Mouse (Mus musculus) T-helper 2 cell (primary cell): ENCODE results near the gene Pth1r.

ENCODE experiments used
- in situ Hi-C: fragments of 300-600 bp; cut with MboI, MseI; formaldehyde crosslinking; loops from one replicate; pipeline ENCODE4 v1.15.1; 2025; ENCODE audit warnings: high pct_unique_total_duplicates

Pth1r gene

DNA sequence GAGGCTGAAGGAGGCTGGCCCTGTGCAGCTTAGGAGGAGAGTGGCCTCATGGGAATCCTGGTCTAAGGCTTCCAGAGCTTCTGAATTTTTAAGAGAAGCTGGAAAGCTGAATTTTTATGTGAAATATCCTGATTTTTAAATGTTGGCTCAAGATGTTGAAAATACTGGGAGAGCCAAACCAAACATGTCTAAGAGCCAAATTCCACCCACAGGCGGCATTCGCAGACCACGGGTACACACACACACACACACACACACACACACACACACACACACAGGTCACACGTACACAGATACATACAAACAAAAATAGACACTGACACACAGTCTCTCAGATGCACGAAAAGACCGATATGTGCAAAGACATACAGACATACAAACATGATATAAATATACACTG lies 28.9 kb downstream of the Pth1r start:
- in situ Hi-C loops: no loop called here

DNA sequence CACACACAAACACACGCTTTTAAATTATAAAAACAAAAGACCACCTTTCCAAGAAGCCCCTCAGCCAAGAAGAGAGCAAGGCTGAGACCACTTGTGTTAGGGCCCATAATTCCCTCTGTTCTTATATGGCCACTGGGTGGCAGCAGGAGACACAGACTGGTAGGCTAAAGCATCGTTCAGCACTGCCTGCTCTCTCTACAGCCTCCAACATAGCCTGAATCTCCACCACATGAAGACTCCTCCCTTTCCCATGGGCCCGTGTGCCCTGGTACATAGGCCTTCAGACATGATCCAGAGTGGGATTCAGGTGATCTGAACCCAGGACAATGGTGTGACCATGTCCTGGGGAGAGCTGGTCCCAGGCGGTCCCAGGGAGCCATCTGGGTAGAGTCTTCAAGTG lies 30.2 kb downstream of the Pth1r start:
- in situ Hi-C loops: no loop called here

DNA sequence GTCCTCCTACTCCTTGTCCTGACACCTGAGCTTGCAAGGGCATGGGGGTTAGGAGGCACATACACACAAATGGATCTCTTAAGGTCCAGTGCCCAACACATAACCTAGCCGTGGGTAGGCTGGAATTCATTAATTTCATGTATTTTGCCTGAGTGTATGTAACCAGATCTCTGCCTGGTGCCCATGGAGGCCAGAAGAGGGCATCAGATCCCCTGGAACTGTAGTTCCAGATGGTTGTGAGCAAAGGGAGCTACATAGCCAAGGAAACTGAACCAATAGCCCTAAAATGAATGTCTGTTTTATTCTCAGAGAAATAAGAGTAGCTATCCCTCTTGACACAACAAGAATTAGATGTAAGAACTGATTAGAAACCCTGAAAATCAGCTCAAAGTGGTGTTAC lies 31.5 kb downstream of the Pth1r start:
- in situ Hi-C loops: no loop called here

DNA sequence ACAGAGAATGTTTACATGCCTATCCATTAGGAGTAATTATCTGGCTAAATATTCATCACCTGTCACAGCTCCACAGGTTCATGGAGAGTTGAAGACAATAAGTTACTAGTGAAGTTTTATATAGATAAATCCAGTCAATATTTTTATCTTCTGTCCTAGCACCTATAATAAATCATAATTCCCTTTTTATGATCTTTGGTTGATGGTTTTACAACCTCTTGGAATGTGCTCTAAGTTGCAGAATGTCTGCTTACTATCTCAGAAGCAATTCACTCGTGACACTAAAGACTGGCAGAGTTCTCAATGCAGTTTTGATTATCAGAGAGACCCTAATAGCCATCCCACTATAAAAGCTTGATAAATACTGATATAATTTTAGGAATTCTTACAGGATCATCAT lies 33.6 kb downstream of the Pth1r start:
- in situ Hi-C loops: no loop called here

DNA sequence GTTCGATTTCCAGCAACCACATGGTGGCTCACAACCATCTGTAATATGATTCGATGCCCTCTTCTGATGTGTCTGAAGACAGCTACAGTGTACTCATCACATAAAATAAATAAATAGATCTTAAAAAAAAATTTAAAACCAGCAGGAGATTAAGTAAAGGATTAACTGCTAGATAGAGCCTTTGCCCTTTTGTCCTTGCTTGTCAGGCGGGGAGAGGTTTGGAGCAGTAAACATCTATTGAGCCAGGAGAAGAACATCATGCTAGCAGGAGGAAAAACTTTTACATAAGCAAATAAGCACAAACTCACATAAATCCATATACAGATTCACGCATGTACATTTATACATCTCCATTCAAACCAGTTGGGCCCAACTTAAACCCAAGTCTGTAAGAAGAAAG lies 34.4 kb downstream of the Pth1r start:
- in situ Hi-C loops: no loop called here

DNA sequence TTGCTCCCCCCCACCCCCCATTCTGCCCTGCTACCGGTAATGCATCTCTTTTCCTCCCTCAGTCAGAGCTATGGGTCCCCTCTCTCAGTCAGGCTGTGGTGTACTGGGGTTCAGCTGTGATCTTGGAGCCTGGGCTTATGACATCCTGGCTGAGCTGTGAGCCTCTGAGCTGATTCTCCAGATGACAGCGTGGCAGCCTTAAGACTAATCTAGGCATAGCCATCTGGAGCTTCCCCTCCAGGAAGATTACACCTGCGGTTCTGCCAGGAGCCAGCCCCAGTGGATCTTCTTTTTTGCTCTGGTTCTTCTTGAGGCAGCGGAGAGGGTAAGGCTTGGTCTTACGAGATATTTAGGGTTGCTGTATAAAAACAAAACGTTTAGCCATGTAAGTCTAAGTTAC lies 34.9 kb downstream of the Pth1r start:
- in situ Hi-C loops: no loop called here

DNA sequence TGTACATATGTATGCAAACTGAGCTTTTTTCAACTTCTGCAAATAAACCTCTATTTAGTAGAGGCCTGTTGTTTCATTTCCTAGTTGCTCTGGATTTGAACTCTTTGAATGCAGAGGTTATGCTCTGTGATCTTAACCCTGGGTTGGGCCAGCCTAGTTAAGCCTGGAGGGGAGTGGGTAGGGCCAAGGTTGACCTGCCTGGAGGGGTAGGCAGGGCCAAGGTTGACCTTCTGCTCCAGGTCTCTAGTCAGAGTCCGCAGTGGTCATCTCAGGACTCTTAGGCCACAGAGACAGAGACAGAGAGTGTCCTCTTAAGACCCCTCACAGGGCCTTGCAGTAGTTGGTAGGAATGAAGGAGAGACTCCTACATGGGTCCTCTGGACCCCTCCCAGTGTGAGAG lies 35.4 kb downstream of the Pth1r start:
- in situ Hi-C loops: no loop called here

DNA sequence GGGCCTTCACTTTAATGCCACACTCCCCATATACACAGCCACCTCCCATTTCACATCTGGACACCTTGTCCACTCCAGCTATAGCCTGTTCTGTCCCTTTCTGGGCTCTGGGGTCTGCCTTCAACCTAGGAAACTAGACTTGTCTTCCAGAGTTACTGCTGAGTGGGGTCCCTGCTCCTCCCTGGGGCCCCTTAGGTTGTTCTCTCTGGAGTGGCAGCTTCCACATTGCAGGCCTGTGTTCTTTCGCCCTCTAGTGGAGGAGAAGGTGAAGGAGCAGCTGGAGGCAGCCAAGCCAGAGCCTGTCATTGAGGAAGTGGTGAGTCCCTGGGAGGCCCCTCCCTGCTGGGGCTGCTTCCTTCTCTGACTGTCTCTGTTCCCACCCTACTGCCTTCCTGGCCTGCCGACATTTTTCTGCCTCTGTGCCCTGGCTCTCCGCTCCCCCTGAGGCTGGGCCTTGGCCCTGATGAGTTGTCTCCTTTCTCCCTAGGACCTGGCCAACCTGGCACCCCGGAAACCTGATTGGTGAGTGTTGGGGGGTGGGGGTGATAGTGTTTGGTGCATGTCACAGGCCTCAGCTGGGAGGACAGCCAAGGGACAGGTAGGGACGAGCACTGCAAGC lies 37.2 kb downstream of the Pth1r start:
- in situ Hi-C loops: no loop called here

DNA sequence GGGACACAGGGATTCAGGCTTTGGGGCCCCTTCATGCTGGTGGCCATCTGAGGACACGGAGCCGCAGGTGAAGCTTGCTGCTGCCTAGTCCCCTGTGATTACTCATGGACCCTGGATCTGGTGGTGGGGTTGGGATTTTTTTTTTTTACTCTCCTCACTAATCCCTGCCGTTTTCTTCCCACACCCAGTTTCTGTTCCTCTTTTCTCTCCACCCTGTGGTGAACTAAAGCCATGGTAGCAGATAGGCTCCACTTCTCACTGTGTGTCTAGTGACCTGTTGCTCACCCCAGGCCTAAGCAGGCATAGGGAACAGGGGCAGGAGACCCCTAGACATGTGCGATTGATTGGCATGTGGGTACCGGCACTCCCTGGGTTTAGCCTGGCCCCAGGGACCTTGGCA lies 40.2 kb downstream of the Pth1r start:
- in situ Hi-C loops: no loop called here

DNA sequence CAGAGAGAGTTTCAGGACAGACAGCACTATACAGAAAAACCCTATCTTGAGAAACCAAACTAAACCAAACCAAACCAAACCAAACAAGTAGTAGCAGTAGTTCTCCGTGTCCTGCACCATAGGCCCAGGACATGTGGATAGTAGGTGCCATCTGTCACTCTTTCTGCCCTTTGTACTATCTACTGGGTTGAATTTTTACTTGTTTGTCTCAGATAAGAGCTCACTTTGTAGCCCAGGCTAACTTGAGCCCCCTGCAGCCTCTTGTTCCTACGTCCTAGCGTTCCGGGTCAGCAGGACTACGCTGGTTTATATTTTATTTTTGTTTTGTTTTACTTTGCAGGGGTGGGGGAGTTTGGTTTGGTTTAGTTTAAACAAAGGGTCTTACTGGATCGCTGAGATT lies 43.0 kb downstream of the Pth1r start:
- in situ Hi-C loops: loop anchor here (5.0 kb wide), 1 partner anchor 37 kb away; no protein-coding TSS in a partner anchor

DNA sequence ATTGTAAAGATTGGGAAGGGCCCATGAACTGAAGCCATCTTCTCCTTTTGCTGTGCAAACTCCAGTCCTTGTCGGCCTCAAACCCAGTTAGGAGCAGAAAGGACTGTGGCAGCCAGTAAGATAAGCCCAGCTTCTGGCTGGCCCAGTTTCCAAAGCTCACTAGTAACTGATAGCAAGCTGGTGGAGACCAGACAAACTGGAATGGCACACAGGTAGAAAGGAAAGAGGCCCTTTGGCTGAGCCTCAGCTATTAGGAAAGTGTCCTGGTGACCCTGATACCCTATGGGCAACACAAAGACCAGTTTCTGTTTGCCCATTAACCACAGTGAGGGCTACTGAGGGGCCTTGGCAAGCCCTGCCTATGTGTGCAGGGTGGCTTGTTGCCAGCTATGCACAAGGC lies 44.1 kb downstream of the Pth1r start:
- in situ Hi-C loops: loop anchor here (5.0 kb wide), 1 partner anchor 36 kb away; no protein-coding TSS in a partner anchor

DNA sequence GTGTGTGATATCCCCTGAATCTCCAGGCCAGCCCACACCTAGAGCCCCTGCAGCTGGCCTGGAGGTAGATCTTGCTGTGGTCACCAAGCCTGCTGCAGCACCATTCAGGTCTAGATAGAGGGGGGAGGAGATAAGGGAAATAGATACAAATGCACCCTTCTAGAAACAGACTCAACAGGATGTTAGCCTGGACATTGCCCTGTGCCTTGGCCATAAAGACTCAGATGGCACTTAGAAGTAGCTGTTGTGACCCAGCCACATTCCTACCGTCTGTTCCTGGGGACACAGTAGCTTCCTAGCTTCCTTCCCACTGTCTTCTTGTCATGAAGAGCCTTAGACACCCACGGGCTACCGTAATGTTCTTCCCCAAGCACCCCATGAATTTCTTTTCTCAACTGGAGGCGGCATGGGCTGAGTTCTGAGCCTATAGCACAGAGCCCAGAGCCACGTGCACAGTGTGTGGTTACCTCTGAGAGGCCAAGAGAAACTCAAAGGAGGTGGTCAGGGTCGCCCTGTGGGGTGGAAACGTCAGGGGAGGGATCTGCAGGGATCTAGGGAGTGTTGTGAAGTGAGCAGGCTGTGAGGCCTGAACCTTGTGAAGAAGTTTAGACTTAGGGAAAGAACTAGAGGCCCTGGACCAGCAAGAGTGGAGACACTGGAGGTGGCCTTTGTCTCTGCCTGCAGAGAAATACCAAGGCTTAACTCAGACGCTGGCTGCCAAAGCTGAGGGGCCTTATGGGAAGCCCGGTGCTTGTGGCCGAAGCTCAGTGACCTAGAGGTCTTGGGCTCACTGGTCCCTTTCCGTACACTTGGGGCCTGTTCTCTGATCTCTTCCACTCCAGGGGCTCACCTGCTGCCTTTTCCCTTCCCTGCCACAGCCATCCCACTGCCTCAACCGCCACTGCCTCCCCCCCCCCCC lies 45.6 kb downstream of the Pth1r start:
- in situ Hi-C loops: loop anchor here (5.0 kb wide), 1 partner anchor 34 kb away; no protein-coding TSS in a partner anchor

DNA sequence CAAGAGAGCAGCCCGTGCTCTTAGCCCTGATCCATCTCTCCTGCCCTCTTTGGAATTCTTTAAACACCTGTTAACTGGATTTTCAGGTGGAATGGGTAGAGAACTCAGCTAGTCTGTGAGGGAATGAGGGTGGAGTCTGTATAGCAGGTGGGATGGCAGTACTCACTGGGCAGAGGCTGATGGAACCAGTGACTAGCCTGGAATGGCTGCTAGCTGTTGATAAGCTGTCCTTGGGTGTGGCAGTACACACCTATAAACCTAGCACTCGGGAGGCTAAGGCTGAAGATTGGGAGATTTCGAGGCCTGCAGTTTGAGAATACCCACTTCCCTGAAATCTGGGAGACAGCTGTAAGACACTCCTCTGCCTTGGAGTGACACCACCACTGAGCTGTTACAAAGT lies 47.4 kb downstream of the Pth1r start:
- in situ Hi-C loops: no loop called here

DNA sequence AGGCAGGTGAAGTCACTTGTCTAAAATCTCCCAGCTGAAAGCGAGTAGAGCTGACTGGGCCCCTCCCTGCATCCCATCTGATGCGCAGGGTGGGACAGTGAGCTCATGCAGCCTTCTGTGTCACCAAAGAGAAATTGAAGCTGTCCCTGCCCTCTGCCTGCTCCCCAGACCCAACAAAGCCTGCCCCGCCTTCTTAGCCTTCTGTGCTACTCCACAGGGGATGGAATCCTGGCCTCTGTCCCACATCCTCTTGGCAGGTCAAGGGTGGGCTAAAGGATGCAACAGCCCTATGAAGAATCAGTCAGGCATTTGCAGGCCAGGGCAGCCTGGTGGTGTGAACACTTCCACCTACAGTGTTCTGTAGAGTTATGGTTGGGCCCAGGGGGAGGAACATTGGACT lies 49.5 kb downstream of the Pth1r start:
- in situ Hi-C loops: no loop called here

DNA sequence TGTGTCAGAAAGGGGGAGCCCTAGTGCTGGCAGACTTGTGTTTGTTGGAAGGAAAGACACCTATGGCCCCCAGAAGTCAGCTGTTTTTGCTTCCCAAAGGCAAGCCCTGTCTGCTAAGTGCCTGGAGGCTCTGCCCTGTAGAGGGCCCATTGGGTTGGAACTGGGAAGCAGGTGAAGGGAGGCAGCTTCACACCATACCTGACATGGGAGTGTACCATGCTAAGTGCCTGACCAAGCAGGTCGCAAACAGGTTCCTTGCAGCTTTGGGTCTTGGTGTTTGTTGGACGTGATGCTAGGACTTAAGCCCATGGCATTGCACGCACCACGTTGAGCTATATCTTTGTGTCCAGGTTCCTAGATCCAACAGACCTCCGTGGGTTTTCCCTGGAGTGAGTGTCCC lies 50.5 kb downstream of the Pth1r start:
- in situ Hi-C loops: no loop called here

DNA sequence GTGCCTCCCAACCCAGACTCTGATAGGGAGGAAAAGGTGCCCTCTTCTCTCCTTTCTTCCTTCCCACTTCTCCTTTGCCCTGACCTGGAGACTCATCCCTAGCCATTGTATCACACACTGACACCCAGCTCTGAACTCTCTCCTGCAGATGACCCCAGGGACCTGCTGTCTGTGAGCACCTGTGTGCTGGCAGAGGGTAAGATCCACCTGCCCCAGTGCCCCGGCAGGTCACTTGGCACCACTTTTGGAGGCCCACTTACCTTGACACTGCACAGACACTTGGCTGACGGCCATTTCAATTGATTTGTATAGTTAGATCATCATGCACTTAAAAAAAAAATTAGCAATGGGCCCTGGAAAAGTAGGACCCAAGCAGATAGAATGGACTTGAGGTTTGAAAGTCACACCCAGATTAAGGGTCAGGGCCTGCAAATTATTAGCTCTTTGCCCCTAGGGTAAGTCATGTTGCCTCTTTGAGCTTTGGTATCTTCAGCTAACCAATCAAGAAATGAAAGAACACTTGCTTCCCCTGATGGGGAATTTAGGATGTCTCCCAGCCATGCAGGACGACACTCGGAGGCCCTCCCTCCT lies 51.7 kb downstream of the Pth1r start:
- in situ Hi-C loops: no loop called here

DNA sequence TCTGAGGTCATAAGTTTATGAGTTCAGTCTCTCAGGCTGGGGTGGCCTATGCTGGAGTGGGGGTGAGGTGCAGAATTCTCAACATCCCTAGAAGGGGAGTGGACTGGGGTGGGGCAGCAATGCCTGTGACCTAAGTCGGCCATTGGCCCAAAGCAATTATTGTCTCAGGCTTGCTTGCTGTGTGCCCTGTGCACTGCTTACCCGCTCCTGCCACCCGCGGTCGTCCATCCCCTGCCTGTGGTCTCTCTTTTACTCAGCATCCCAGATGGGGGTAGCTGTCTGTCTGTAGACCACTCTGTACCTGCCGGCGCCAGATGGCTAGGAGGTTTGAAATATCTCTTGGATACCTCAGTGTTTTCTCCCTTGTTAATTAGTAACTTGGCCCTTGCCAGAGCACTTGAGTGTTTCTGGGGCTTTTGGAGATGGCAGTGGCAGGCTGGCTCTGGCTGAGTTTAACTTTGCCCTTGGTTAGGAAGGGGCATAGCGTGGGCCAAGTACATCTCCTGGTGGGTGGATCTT lies 57.6 kb downstream of the Pth1r start:
- in situ Hi-C loops: no loop called here

DNA sequence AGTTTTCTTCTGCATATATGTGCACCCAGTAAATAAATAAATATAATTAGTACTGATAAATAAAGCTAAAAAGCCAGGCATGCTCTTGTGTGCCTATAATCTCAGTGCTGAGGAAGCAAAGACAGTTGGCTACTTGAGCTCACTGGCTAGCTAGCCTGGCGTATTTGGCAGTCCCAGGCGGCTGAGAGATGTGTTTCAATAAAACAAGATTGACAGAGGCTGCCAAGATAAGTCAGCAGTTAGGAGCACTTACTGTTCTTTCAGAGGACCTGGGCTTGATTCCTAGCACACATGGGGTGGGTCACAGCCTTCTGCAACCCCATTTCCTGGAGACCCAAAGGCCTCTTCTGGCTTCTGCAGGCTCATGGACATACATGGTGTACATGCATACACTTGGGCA lies 59.1 kb downstream of the Pth1r start:
- in situ Hi-C loops: no loop called here

DNA sequence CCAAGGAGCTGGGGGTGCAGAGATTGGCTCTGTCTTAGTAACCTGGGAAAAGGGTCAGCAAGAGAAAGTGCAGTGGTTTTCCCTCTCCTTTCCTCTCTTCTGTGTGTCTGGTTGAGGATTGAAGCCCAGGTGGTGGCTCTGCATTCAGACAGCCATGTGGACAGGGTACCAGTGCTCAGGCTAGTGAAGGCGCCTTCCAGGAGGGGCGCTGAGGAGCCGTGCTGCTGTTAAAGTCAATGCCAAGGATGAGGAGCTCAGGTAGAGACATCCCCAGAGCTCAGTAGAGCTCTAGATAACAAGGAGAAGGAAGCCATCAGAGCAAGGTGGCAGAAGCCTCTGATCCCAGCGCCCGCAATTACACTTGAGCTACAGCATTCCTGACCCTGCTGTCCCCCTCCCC lies 59.9 kb downstream of the Pth1r start:
- in situ Hi-C loops: no loop called here

DNA sequence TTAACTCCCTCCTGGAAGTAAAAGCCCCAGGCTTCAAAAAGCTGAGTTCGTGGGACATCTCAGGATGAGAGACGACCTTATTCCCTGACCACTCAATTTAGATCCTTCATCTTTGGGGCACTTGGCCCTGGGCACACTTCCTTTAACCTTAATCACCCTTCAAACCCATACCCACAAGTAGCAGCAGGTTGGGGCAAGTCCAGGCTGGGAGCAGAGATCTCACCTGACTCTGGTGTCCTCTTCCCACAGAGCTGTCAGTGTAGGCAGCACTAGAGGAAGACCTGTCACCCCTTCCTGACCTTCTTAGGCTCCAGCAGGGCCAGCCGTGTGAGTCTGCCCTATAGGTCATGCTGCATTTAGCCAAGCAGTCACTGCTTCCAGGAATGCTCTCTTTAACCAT lies 60.5 kb downstream of the Pth1r start:
- in situ Hi-C loops: no loop called here

DNA sequence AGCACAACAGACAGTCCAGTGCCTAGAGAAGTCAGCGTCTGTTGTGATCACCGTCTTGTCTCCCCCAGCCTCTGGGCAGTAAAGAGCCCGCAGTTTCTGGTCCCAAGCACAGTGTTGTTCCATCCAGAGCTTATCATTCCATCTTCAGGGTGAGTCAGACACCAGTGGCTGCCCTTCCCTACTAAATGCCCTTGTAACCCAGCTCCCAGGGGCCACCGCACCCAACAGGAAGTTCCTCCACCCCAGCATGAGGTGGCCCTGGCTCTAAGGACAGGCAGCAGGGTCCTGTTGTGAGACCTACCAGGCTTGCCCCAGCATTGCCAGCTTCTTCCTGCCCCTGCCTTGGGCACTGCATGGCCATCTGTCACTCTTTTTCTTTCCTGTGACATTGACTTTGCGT lies 61.4 kb downstream of the Pth1r start:
- in situ Hi-C loops: no loop called here

DNA sequence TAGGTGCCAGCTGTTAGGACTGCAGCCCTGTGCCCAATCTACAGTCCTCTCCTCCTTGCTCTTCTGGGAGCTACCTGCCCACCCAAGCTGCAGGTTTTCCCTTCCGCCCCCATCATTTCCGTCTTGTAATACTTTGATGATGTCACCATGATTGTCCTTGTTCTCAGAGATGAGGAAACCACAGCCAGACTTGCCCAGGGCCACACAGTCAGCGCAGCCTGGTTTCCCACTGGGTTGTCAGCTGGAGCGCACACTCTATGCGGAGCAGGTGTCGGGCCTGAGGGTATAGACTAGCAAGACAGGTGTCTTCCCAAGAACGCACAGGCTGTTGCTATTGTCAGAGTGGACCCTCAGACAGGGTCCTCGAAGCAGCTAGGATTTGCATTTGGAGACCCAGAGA lies 61.8 kb downstream of the Pth1r start:
- in situ Hi-C loops: no loop called here
